Mouse (Mus musculus) heart, postnatal 0 days (tissue): Measurements from ENCODE around the gene Rps19. TPM values are rescaled to one million over a fixed set of nuclear protein-coding genes. Genes with fewer than 3 reads are reported as not detected.

ENCODE experiments used
- ATAC-seq: fragments of 200-750 bp; cut with Nextera tagmentation; 2 replicates; pipeline ENCODE4 v1.8.0; 2017; ENCODE audit warnings: low read depth, moderate number of reproducible peaks, moderate library complexity; ENCODE audit not compliant: insufficient read depth
- DNase-seq: peaks from one replicate; pipeline ENCODE4 v3.0.0-alpha.2; 2016; ENCODE audit warnings: low spot score
- H3K27ac ChIP-seq: fragments of 300-500 bp; sonication (generic); 2 replicates; pipeline ENCODE4 v1.5.1; 2014; ENCODE audit warnings: low read depth, mild to moderate bottlenecking
- H3K27me3 ChIP-seq: fragments of 300-500 bp; sonication (generic); 2 replicates; pipeline ENCODE4 v1.6.1; 2014; ENCODE audit warnings: low read length, mixed read lengths; ENCODE audit not compliant: control insufficient read depth, insufficient read depth
- H3K36me3 ChIP-seq: fragments of 300-500 bp; sonication (generic); replicated peaks from 2 replicates; pipeline ENCODE4 v1.6.1; 2014; ENCODE audit warnings: low read length, mixed read lengths; ENCODE audit not compliant: control insufficient read depth, insufficient read depth
- H3K4me1 ChIP-seq: fragments of 300-500 bp; sonication (generic); 2 replicates; pipeline ENCODE4 v1.6.1; 2014; ENCODE audit warnings: antibody characterized with exemption; ENCODE audit not compliant: control insufficient read depth, insufficient read depth
- H3K4me2 ChIP-seq: fragments of 300-500 bp; sonication (generic); 2 replicates; pipeline ENCODE4 v1.6.1; 2014; ENCODE audit warnings: low read depth, mild to moderate bottlenecking, low read length, moderate library complexity
- H3K4me3 ChIP-seq: fragments of 300-500 bp; sonication (generic); 2 replicates; pipeline ENCODE4 v1.5.1; 2014; ENCODE audit warnings: low read depth, low read length
- H3K9ac ChIP-seq: fragments of 300-500 bp; sonication (generic); replicated peaks from 2 replicates; pipeline ENCODE4 v1.6.1; 2014; ENCODE audit warnings: low read depth, low read length, mixed read lengths
- H3K9me3 ChIP-seq: fragments of 300-500 bp; sonication (generic); replicated peaks from 2 replicates; pipeline ENCODE4 v1.6.1; 2016; ENCODE audit warnings: low read length; ENCODE audit not compliant: control insufficient read depth
- CTCF ChIP-seq: IDR thresholded peaks from 2 replicates; pipeline ENCODE4 v1.5.1; 2016; ENCODE audit warnings: antibody characterized with exemption, control low read depth, low read depth
- EP300 ChIP-seq: IDR thresholded peaks from 2 replicates; pipeline ENCODE4 v1.6.1; 2016; ENCODE audit warnings: antibody characterized with exemption, low read depth
- WGBS: fragments of 180-500 bp; shearing (Covaris S2); extraction: QIAGEN DNeasy Blood & Tissue Kit; methylation state at CpG from one replicate; pipeline ENCODE4 v1.1.7; 2014; 5-methylcytosine and 5-hydroxymethylcytosine counted together
- polyA plus RNA-seq: library from polyadenylated mRNA; unstranded; fragments of >200 nt; fragmentation: Nextera tagmentation; extraction: Ambion mirVana; gene quantifications from 2 replicates; pipeline ENCODE4 v1.2.1, GENCODE M21; 2015
- total RNA-seq: library from RNA; depleted of rRNA; stranded (reverse); fragments of >200 nt; gene quantifications from 2 replicates; pipeline ENCODE4 v1.2.3, GENCODE M21; 2014; ENCODE audit warnings: low replicate concordance

Rps19 gene
- total and polyA plus RNA-seq, 2 experiments from 2014 or later = 642 to 980 TPM

DNA sequence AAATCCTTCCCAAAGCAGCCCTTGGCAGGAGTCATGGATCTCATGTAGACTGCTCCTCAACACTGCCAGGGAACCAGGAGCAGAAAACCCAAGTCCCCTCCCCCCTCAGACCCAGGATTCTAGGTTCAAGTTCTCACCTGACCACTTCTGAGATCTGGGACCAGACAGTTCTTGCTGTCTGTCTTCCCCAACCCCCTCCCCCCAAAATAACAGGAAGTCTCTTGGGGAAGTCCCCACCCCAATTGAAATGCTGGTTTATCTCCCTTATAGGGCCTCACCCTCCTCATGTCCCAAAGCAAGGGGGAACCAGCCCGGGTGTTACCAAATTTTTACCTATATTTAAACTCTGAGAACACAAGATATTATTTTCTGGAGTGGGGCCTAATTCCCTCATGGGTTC is 17.7 kb downstream of the Rps19 start:
- DNase-seq = no peak
- Histone ChIP-seq H3K4me2 (peak overlapping the region; percentile 84; the same call in 1 of the 2 replicates), H3K4me1 (peaks cover 11% of the 10 kb centered on the region; the same call in 1 of the 2 replicates), H3K36me3 (no peaks in the 10 kb centered on the region), H3K27ac (peak overlapping the region; percentile 84), H3K4me3 (no peak overlapping the region), H3K27me3 (no peaks in the 10 kb centered on the region), H3K9ac (no peak overlapping the region), H3K9me3 (no peaks in the 10 kb centered on the region)
- WGBS = 20% methylated on average over 1 of the region's 1 CpGs
- TF ChIP-seq EP300 (no peak), CTCF (no peak)
- no peak for ATAC-seq

DNA sequence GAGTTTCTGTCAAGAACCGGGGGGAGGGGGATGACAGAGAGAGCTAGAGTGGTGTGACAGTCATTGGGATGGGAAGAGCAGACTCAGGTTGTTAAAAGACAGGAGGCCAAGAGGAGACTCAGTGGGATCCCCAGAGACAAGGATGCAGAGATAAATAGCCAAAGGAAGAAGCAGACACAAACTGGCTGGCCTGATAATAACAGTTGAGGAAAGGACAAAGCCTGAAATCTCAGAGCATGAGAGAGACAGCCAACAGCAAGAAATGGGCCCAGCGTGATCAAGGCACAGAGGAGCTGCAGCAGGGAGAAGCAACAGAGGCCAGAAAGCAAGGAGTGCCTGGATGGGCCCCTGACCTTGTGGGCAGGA is 18.1 kb downstream of the Rps19 start:
- H3K9me3 ChIP-seq = no peaks in the 10 kb centered on the region
- H3K27me3 ChIP-seq = no peaks in the 10 kb centered on the region
- H3K4me3 ChIP-seq = peak overlapping the region; percentile 59
- peak overlapping the region; percentile 84 for H3K4me2 ChIP-seq
- no peaks in the 10 kb centered on the region for H3K36me3 ChIP-seq
- H3K27ac ChIP-seq = peak overlapping the region; percentile 84
- no peak for ATAC-seq
- DNase-seq = no peak
- no peak for TF ChIP-seq EP300
- TF ChIP-seq CTCF = no peak
- H3K4me1 ChIP-seq = peaks cover 11% of the 10 kb centered on the region; the same call in 1 of the 2 replicates
- peak overlapping the region; percentile 60 for H3K9ac ChIP-seq
- 43% methylated on average over 2 of the region's 2 CpGs for WGBS

DNA sequence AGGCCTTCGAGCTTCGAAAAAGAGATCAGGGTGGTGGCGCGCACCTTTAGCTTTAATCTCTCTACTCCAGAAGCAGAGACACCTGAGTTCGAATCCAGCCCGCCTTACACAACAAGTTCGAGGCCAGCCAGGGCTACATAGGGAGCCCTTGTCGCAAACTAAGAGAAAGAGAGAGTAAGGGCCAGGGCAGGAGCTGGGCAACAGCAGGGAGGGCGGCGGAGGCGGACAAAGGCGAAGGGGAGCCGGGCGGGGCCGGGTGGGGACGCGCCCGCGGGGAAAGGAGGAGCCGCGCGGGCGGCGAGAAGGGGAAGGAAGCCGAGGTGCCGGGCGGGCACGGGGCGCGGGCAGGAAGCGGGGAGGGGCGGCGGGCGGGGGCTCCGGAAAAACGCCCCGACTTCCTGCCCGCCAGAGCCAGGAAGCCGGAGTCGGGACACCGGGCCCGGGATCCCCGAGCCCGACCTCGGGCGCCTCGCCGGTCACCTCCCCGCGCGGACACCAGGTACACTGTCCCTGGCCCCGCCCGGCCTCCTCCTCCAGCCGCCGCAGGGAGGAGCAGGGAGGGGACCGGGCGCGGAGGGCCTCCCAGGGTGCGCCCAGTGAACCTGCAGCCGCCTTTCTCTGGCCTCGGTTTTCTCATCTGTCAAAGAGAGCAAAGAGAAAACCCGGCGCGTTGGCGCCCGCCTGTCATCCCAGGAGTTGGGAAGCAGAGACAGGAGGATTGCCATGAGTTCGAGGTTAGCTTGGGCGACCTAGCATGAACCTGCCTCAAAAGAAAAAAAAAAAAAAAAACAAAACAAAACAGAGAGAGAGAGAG is 18.7 kb downstream of the Rps19 start, which contains the start of gene Arhgef1:
Gene Arhgef1, plus strand, starts transcription at position 283 of the 814 bp plus-strand sequence.
- TF ChIP-seq CTCF (no peak), EP300 (no peak)
- peaks cover 2% of the 10 kb centered on the region; the same call in 1 of the 2 replicates for H3K36me3 ChIP-seq
- peak; percentile 33 for ATAC-seq
- peak within 1 kb of the TSS; percentile 84 for H3K4me2 ChIP-seq
- peak within 1 kb of the TSS; percentile 60 for H3K9ac ChIP-seq
- 11% methylated on average over 40 of the region's 68 CpGs for WGBS
- peaks cover 11% of the 10 kb centered on the region; the same call in 1 of the 2 replicates for H3K4me1 ChIP-seq
- peak; percentile 60 for DNase-seq
- no peaks in the 10 kb centered on the region for H3K27me3 ChIP-seq
- no peaks in the 10 kb centered on the region for H3K9me3 ChIP-seq
- H3K27ac ChIP-seq = peak within 1 kb of the TSS; percentile 84
- H3K4me3 ChIP-seq = peak within 1 kb of the TSS; percentile 59

DNA sequence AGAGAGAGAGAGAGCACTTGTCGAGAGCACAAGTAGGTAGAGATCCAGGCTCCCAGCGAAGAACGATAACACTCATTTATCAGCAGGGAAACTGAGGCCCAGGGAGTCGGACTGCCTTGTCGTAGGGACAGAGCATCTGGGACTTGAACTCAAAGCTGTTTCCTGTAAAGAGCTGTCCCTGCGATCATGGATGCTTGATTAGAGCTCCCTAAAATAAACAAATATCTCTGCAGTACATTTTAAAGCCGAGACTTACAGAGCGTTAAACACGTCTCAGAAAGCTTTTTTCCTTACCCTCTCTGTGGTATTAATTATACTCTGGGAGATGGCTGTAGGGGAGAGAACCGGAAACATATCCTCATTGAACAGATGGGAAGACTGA is 19.3 kb downstream of the Rps19 start:
- no peak for DNase-seq
- peak overlapping the region; percentile 60 for H3K9ac ChIP-seq
- no peaks in the 10 kb centered on the region for H3K27me3 ChIP-seq
- peak overlapping the region; percentile 59 for H3K4me3 ChIP-seq
- TF ChIP-seq EP300 (no peak), CTCF (no peak)
- no peaks in the 10 kb centered on the region for H3K9me3 ChIP-seq
- 18% methylated on average over 10 of the region's 10 CpGs for WGBS
- peaks cover 8% of the 10 kb centered on the region for H3K36me3 ChIP-seq
- no peak for ATAC-seq
- peak overlapping the region; percentile 84 for H3K4me2 ChIP-seq
- peaks cover 11% of the 10 kb centered on the region; the same call in 1 of the 2 replicates for H3K4me1 ChIP-seq
- peak overlapping the region; percentile 84 for H3K27ac ChIP-seq

DNA sequence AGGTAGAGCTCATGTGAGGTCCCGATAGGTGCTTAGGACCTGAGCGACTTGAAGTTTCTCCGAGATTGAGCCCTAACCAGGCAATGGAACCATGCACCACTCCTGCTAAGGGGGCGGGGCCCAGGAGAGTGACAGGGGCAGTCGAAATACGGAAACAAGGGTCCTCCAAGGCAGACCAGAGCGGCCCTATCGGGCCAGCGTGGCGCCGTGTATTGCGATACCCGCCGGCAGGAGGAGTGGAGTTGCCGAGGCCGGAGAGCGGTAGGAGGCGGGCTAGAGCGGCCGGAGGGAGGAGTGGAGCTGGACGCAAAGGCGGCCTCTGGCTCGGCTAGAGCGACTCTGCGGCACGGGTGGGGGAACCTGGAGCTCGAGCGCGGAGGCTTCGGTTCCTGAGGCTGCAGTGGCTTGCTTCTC is 19.9 kb downstream of the Rps19 start:
- Histone ChIP-seq H3K4me3 (peak overlapping the region; percentile 59), H3K9ac (peak overlapping the region; percentile 66), H3K9me3 (no peaks in the 10 kb centered on the region), H3K36me3 (peaks cover 14% of the 10 kb centered on the region), H3K4me2 (peak overlapping the region; percentile 84), H3K27ac (peak overlapping the region; percentile 84), H3K4me1 (peaks cover 11% of the 10 kb centered on the region; the same call in 1 of the 2 replicates), H3K27me3 (no peaks in the 10 kb centered on the region)
- under 1% methylated on average over 29 of the region's 30 CpGs for WGBS
- ATAC-seq = peak; percentile 96
- TF ChIP-seq EP300 (0 out of 2 replicates have a peak, but pooled peaks have one; percentile 27), CTCF (peak; percentile 85)
- DNase-seq = peak; percentile 99
